Mouse (Mus musculus) hindbrain, embryonic 14.5 days (tissue): Measurements from ENCODE around the gene Igflr1. TPM values are rescaled to one million over a fixed set of nuclear protein-coding genes. Genes with fewer than 3 reads are reported as not detected.
A peak's percentile ranks its signal among the peaks of the same experiment; 100 is the strongest.

Experiments
- ATAC-seq: fragments of 200-750 bp; cut with Nextera tagmentation; 2 replicates; pipeline ENCODE4 v1.8.0; 2017; ENCODE audit warnings: moderate number of reproducible peaks, mild to moderate bottlenecking, moderate TSS enrichment, moderate library complexity; ENCODE audit not compliant: low FRiP score
- DNase-seq: peaks from one replicate; pipeline ENCODE4 v3.0.0-alpha.2; 2015; ENCODE audit warnings: low spot score
- H3K27ac ChIP-seq: fragments of 300-500 bp; sonication (generic); 2 replicates; pipeline ENCODE4 v1.5.1; 2014; ENCODE audit warnings: mild to moderate bottlenecking, moderate library complexity
- H3K27me3 ChIP-seq: fragments of 300-500 bp; sonication (generic); 2 replicates; pipeline ENCODE4 v1.6.1; 2014; ENCODE audit warnings: mild to moderate bottlenecking, low read length, mixed read lengths; ENCODE audit not compliant: control insufficient read depth, insufficient read depth
- H3K36me3 ChIP-seq: fragments of 300-500 bp; sonication (generic); replicated peaks from 2 replicates; pipeline ENCODE4 v1.6.1; 2014; ENCODE audit not compliant: control insufficient read depth, insufficient read depth
- H3K4me1 ChIP-seq: fragments of 300-500 bp; sonication (generic); replicated peaks from 2 replicates; pipeline ENCODE4 v1.6.1; 2014; ENCODE audit warnings: antibody characterized with exemption, low read length, mixed read lengths; ENCODE audit not compliant: control insufficient read depth, insufficient read depth
- H3K4me2 ChIP-seq: fragments of 300-500 bp; sonication (generic); replicated peaks from 2 replicates; pipeline ENCODE4 v1.6.1; 2014; ENCODE audit warnings: mild to moderate bottlenecking, moderate library complexity
- H3K4me3 ChIP-seq: fragments of 300-500 bp; sonication (generic); replicated peaks from 2 replicates; pipeline ENCODE4 v1.5.1; 2014; ENCODE audit warnings: mild to moderate bottlenecking, low read length
- H3K9ac ChIP-seq: fragments of 300-500 bp; sonication (generic); 2 replicates; pipeline ENCODE4 v1.6.1; 2014
- H3K9me3 ChIP-seq: fragments of 300-500 bp; sonication (generic); 2 replicates; pipeline ENCODE4 v1.6.1; 2016; ENCODE audit warnings: low read length; ENCODE audit not compliant: control insufficient read depth
- WGBS: fragments of 180-500 bp; shearing (Covaris S2); extraction: QIAGEN DNeasy Blood & Tissue Kit; methylation state at CpG from one replicate; pipeline ENCODE4 v1.1.7; 2014; 5-methylcytosine and 5-hydroxymethylcytosine counted together
- microRNA-seq: library from miRNA; unstranded; fragments of <30 nt; microRNA quantifications from one replicate; pipeline ENCODE4, GENCODE M21; 2016
- polyA plus RNA-seq: library from polyadenylated mRNA; unstranded; fragments of >200 nt; fragmentation: Nextera tagmentation; extraction: Ambion mirVana; gene quantifications from 2 replicates; pipeline ENCODE4 v1.2.1, GENCODE M21; 2014

Gene Igflr1
- polyA plus RNA-seq, 1 experiment from 2014 or later, result 2.2 TPM

GRCm38 (mm10) chr7:30613529-30614112 is 48.4 kb downstream of the Igflr1 start:
- Histone ChIP-seq H3K4me2 (no peak overlapping the region), H3K4me3 (no peak overlapping the region), H3K9me3 (no peaks in the 10 kb centered on the region), H3K4me1 (no peaks in the 10 kb centered on the region), H3K27me3 (no peaks in the 10 kb centered on the region), H3K9ac (no peak overlapping the region), H3K36me3 (peaks cover 31% of the 10 kb centered on the region), H3K27ac (no peak overlapping the region)
- ATAC-seq, result 0 out of 2 replicates have a peak, but pooled peaks have one; percentile 34
- 23% methylated on average over 14 of the region's 14 CpGs for WGBS
- DNase-seq, result peak; percentile 57

GRCm38 (mm10) chr7:30614454-30614853 is 49.2 kb downstream of the Igflr1 start:
- WGBS, result 85% methylated on average over 2 of the region's 2 CpGs

GRCm38 (mm10) chr7:30615049-30615760 is 50.0 kb downstream of the Igflr1 start:
- WGBS, result 61% methylated on average over 5 of the region's 5 CpGs
- H3K27me3 ChIP-seq, result no peaks in the 10 kb centered on the region
- no peak overlapping the region for H3K4me3 ChIP-seq
- no peak for DNase-seq
- peaks cover 43% of the 10 kb centered on the region for H3K36me3 ChIP-seq
- H3K27ac ChIP-seq, result no peak overlapping the region
- no peak overlapping the region for H3K9ac ChIP-seq
- no peaks in the 10 kb centered on the region for H3K4me1 ChIP-seq
- ATAC-seq, result no peak
- no peak overlapping the region for H3K4me2 ChIP-seq
- H3K9me3 ChIP-seq, result no peaks in the 10 kb centered on the region

More at GRCm38 (mm10) chr7:30614454-30614853, 49.2 kb downstream of the Igflr1 start:
- Histone ChIP-seq H3K9ac (no peak overlapping the region), H3K27me3 (no peaks in the 10 kb centered on the region), H3K4me3 (no peak overlapping the region), H3K4me2 (no peak overlapping the region), H3K4me1 (no peaks in the 10 kb centered on the region), H3K9me3 (no peaks in the 10 kb centered on the region), H3K36me3 (peaks cover 40% of the 10 kb centered on the region), H3K27ac (no peak overlapping the region)
- ATAC-seq (no peak), DNase-seq (no peak)

Small RNAs within 50 kb of the gene (microRNA-seq; reads per million reads assigned to microRNA genes)
- gene Gm38670 (0.65 reads per million), gene Mir3569 (not detected)

Other genes with a start within 250 kb of the Igflr1 start
- gene E130208F15Rik, start 243.7 kb upstream of the Igflr1 start, polyA plus RNA-seq, result not detected in 2 replicates
- gene Sdhaf1, start 241.5 kb upstream of the Igflr1 start, polyA plus RNA-seq, result 16.5 and 19.2 TPM in 2 replicates
- gene Lrfn3, start 202.7 kb upstream of the Igflr1 start, polyA plus RNA-seq, result 14.5 and 15.0 TPM in 2 replicates
- gene Tyrobp, start 151.7 kb upstream of the Igflr1 start, polyA plus RNA-seq, result 27.2 and 35.6 TPM in 2 replicates
- 1.1 TPM in 1 of 2 replicates, not detected in the other for gene Hcst, start 145.6 kb upstream of the Igflr1 start, polyA plus RNA-seq
- gene Nfkbid, start 143.7 kb upstream of the Igflr1 start, polyA plus RNA-seq, result 1.8 and 2.9 TPM in 2 replicates
- 690 and 752 TPM in 2 replicates for gene Aplp1, start 119.9 kb upstream of the Igflr1 start, polyA plus RNA-seq
- 1.8 and 2.4 TPM in 2 replicates for gene Kirrel2, start 107.7 kb upstream of the Igflr1 start, polyA plus RNA-seq
- gene Nphs1, start 107.1 kb upstream of the Igflr1 start, polyA plus RNA-seq, result 0.54 and 0.83 TPM in 2 replicates
- gene Prodh2, start 71.8 kb upstream of the Igflr1 start, polyA plus RNA-seq, result 0.48 TPM in 1 of 2 replicates, not detected in the other
- gene Arhgap33, start 30.4 kb upstream of the Igflr1 start, polyA plus RNA-seq, result 112 TPM in 2 replicates
- 9.3 and 12.6 TPM in 2 replicates for gene Hspb6, start 13.2 kb upstream of the Igflr1 start, polyA plus RNA-seq
- 10.4 and 11.0 TPM in 2 replicates for gene Proser3, start 13.1 kb upstream of the Igflr1 start, polyA plus RNA-seq
- gene Lin37, start 5.6 kb upstream of the Igflr1 start, polyA plus RNA-seq, result 49.2 and 49.4 TPM in 2 replicates
- gene U2af1l4, start 2.1 kb upstream of the Igflr1 start, polyA plus RNA-seq, result 88.7 and 105 TPM in 2 replicates
- gene Gm49396, start 2.1 kb upstream of the Igflr1 start, polyA plus RNA-seq, result 6.5 and 9.2 TPM in 2 replicates
- 109 and 118 TPM in 2 replicates for gene Psenen, start 1.8 kb upstream of the Igflr1 start, polyA plus RNA-seq
- gene Kmt2b, start 23.3 kb downstream of the Igflr1 start, polyA plus RNA-seq, result 11.4 and 12.9 TPM in 2 replicates
- gene Zbtb32, start 33.5 kb downstream of the Igflr1 start, polyA plus RNA-seq, result 0.35 and 0.42 TPM in 2 replicates
- gene Upk1a, start 47.4 kb downstream of the Igflr1 start, polyA plus RNA-seq, result 0.43 and 0.76 TPM in 2 replicates
- gene Cox6b1, start 60.7 kb downstream of the Igflr1 start, polyA plus RNA-seq, result 1,184 and 1,299 TPM in 2 replicates
- 0.19 TPM in 1 of 2 replicates, not detected in the other for gene Etv2, start 70.4 kb downstream of the Igflr1 start, polyA plus RNA-seq
- 115 and 118 TPM in 2 replicates for gene Rbm42, start 84.9 kb downstream of the Igflr1 start, polyA plus RNA-seq
- 20.0 and 20.6 TPM in 2 replicates for gene Haus5, start 99.6 kb downstream of the Igflr1 start, polyA plus RNA-seq
- gene Pmis2, start 106.2 kb downstream of the Igflr1 start, polyA plus RNA-seq, result not detected in 2 replicates
- not detected in 2 replicates for gene 2200002J24Rik, start 133.5 kb downstream of the Igflr1 start, polyA plus RNA-seq
- 2.0 and 2.1 TPM in 2 replicates for gene Atp4a, start 146.8 kb downstream of the Igflr1 start, polyA plus RNA-seq
- gene Tmem147, start 164.1 kb downstream of the Igflr1 start, polyA plus RNA-seq, result 281 and 319 TPM in 2 replicates
- 0.14 and 1.3 TPM in 2 replicates for gene Gapdhs, start 178.3 kb downstream of the Igflr1 start, polyA plus RNA-seq
- gene Sbsn, start 186.0 kb downstream of the Igflr1 start, polyA plus RNA-seq, result 0.65 and 2.1 TPM in 2 replicates
- 2.2 and 2.4 TPM in 2 replicates for gene Dmkn, start 198.3 kb downstream of the Igflr1 start, polyA plus RNA-seq
- not detected in 2 replicates for gene Krtdap, start 222.5 kb downstream of the Igflr1 start, polyA plus RNA-seq